Mouse (Mus musculus): ENCODE measurements around the gene Gm21988.
A peak's percentile ranks its signal among the peaks of the same experiment; 100 is the strongest.

The Gm21988 gene

DNA sequence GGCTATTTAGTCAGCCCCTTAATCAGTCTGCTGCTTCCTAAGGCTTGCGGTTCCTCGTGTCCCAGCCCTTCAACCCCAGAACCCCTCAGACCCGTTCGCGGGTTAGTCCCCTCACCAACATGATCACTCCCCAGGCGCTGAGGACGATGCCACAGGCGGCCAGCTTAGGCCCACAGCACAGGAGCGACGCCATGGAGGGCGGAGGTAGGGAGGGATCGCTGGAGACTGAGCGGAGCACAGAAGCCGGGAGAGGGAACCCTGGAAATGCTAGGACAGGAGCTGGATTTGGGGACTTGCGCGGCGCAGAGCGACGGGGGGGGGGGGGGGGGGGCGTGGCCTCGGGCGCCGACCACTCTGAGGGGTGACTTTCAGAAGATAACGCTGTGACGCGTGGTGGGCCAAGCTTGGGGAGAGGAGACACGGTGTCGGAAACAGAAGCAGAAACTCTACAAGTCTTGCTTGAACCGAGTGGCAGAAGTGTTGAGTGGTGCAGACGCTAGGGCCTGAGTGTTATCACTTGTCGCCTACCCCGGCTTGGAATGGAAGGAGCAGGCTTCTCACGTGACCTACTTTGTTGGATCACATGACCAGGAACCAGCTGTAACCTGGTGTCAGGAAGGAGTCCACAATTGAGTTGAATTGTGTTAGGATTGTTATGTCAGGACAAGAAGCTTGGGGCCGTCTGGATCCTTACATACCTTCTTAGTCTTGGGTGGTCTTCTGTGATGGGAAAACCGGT, at the start of gene Gm21988, which contains the start of gene Rnasek:
TSS of gene Gm21988 (minus strand) at position 290 of the 739 bp plus-strand sequence.
TSS of gene Rnasek (minus strand) at position 302 of the 739 bp plus-strand sequence.
- peak; percentile 93 for DNase-seq

GRCm38 (mm10) chr11:70289236-70289635, 49.6 kb upstream of the Gm21988 start:
- no peak for DNase-seq

GRCm38 (mm10) chr11:70288102-70288501, 48.5 kb upstream of the Gm21988 start:
- no peak for DNase-seq

DNA sequence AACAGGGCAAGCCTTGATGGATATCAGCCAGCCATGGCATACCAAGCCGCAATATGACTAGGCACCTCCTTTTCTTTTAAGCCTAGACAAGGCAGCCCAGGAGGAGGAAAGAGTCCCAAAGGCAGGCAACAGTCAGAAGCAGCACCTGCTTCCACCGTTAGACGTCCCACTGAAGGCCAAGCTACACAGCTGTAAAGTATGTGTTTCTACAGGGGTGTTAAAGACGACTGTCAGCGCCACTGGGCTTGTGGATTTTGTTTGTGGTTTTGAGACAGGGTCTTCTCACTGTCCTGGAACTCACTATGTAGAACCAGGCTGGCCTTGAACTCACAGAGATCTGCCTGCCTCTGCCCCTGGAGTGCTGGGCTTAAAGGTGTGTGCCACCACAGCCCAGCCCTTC, 46.1 kb upstream of the Gm21988 start:
- no peak for DNase-seq

- DNase-seq, result no peak
These were observed 45.1 kb upstream of the Gm21988 start for GRCm38 (mm10) chr11:70284757-70285156.

DNA sequence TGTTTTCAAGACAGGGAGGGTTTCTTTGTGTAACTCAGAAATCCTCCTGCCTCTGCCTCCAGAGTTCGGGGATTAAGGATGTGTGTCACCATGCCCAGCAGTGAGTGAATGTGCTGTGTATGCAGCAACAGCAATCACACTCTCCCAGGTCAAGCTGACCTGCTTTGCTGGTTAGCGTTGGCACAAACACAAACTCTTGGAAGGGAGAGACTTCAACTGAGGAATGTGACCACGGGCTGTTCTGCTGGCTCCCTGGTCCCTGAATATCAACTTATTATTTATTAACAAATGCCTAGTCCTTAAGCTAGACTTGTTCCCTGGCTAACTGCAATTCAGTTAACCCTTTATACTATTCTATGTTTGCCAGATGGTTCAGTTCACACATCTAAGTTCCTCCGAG, 44.0 kb upstream of the Gm21988 start:
- DNase-seq, result no peak

DNA sequence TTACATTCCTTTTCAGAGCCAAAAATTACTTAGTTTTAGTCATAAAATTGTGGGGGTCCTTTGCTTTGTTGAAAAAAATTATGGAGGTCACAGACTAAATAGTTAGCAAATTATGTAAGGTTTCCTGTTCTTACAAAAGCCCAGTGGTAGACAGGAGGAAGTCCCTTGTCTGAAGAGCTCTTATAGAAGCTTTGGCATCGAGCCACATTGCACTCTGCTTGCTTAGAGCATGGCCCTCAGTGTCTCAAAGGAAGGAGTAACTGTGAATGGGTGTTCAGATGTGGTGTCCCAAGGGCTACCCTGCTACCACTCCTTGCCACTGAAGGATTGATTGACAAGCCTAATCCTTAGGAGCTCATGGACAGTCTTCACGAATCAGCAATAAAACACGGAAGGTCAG, 40.8 kb upstream of the Gm21988 start:
- DNase-seq, result no peak

GRCm38 (mm10) chr11:70278961-70279360, 39.3 kb upstream of the Gm21988 start:
- DNase-seq, result no peak

DNA sequence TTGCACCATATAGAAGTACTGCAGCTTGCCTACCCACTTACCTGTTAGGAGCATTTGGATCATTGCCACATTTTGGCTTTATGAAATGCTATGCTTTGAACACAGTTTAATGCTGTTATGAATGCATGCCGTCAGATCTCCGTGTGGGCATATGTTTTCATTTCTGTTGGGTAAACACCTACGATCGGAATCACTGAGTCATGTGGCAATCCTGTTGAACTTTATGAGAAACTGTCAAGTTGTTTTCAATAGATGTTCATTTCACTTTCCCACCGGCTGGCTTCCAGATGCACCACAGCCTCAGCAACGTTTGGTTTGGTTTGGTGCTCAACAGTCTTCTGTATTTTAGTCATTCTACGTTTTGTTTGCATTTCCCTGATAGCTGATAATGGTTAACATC, 32.0 kb upstream of the Gm21988 start:
- no peak for DNase-seq

DNA sequence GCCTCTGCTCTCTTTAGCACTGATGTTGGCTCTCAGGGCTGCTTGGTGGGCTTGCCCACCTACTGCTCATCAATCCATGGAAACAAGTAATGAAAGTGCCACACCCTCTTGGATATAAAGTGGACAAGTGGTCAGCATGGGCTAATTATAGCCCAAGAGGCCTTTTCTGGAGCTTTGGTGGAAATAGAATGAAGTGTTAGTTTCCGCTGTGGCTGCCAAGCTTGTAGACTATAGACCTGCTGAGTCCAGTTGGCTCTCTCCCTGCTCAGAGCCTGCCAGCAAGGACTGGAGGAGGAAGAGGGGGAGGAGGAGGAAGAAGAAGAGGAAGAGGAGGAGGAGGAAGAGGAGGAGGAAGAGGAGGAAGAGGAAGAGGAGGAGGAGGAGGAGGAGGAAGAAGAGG, 26.8 kb upstream of the Gm21988 start:
- no peak for DNase-seq

DNA sequence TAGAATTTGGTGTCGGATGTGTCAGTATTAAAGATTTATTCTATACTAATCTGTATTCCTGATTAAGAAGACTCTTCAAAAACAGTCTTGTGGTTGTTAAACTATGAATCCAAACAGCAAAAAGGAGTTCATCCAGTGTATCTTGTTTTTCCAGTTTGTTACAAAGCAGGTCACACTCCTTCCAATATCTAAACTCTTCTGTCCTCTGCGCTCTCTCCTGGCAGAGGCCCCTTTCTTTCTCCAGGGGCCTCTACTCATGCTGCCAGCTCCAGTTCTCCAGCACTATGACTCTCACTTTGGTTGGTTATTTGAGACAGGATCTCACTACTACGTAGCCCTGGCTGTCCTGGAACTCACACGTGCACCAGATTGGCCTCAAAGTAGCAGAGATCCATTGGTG, 26.2 kb upstream of the Gm21988 start:
- no peak for DNase-seq

- DNase-seq, result no peak
These were observed 25.6 kb upstream of the Gm21988 start for GRCm38 (mm10) chr11:70265252-70265651.

- DNase-seq, result no peak
These were observed 19.4 kb upstream of the Gm21988 start for GRCm38 (mm10) chr11:70259035-70259434.

GRCm38 (mm10) chr11:70254931-70255531, 15.4 kb upstream of the Gm21988 start, which contains the start of gene Alox12:
Gene Alox12 (minus strand): TSS chr11:70255353.
- DNase-seq, result no peak

DNA sequence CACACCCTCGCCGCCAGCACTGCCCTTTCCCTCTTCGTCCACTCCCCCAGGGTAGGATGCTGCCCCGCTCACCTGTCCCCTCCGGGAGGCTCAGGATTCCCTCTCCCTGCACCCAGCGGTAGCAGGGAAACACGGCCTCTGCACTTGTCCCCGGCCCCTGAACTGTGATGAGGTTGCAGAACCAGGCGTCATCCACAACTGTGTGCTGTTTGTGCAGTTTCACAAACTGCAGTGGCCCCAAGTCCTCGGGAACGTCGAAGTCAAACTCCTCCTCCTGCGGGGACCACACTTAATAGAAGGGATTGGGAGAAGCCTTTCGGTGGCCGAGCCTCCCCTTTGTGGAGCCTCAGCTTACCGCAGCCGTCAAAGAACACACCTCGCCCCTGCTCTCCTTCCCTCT, 14.7 kb upstream of the Gm21988 start:
- no peak for DNase-seq

- DNase-seq, result no peak
These were observed 12.2 kb upstream of the Gm21988 start for GRCm38 (mm10) chr11:70251853-70252252.

- no peak for DNase-seq
These were observed 10.5 kb upstream of the Gm21988 start for GRCm38 (mm10) chr11:70250150-70250549.

- peak; percentile 79 for DNase-seq
These were observed 7.7 kb upstream of the Gm21988 start for GRCm38 (mm10) chr11:70247136-70247845.

GRCm38 (mm10) chr11:70242591-70242990, 3.0 kb upstream of the Gm21988 start:
- peak; percentile 34 for DNase-seq

GRCm38 (mm10) chr11:70238591-70239440, 814 bp downstream of the Gm21988 start:
- DNase-seq, result peak; percentile 58

- peak; percentile 97 for DNase-seq
These were observed 2.0 kb downstream of the Gm21988 start, which contains the start of gene 0610010K14Rik for GRCm38 (mm10) chr11:70237457-70238167. Gene 0610010K14Rik (minus strand): TSS chr11:70237914.

DNA sequence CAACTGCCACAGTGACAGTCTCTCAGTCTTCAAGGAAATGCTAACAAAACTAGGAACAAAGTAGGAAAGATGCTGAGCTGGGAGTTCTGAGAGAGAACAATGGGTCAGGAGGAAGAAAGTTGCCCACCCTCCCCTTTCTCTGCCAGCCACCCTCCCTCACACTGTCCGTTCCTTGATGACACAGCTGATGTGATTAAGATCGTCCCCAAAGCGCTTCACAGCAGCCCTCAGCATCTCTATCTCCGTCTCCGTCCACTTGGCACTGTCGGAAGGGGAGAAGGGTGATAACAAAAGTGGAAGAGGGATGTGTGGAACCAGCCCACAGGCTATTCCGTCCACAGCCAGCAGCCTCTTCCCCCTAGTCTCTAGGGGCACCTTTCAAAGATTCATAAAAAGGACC, 2.9 kb downstream of the Gm21988 start:
- DNase-seq, result peak; percentile 44
